Mouse (Mus musculus) left cerebral cortex, postnatal 25 days (tissue): ENCODE data around the gene Prg3. TPM values are rescaled to one million over a fixed set of nuclear protein-coding genes. Genes with fewer than 3 reads are reported as not detected.

Source experiments
- DNase-seq, 2 experiments: peaks; one replicate each; pipeline ENCODE4 v3.0.0; 2022; ENCODE audit warnings: low spot score in 2 of 2, mixed read lengths in 1 of 2
- intact Hi-C: fragments of 180-260 bp; cut with DNase I; formaldehyde crosslinking; loops from one replicate; pipeline ENCODE4 v1.15.1; 2025
- total RNA-seq, 2 experiments: library from RNA; stranded (reverse); gene quantifications; 2 replicates each; pipeline ENCODE4 v1.2.3; 2021

The Prg3 gene
- total RNA-seq = not detected

DNA sequence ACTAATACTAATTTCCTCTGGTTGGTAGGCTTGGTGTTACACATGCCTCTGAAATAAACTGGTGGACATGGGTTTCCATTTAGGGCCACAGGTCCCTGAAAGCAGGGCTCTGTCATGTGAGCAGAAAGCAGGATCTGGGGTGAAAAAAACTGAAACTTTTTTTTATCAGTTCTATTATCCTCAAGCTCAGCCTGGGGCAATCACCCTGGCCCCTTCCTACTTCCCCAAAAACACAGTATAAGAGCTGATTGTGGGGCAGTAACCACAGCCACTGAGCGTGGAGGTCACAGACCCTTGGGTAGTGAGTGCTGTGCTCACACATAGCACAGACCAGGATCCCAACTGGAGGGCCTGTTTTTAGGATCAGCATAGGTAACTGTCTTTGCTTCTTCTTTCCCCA, at the start of gene Prg3:
Prg3 (plus strand) TSS at position 286 of the 400 bp plus-strand sequence.
- intact Hi-C loops = no loop called here
- no peak for DNase-seq

DNA sequence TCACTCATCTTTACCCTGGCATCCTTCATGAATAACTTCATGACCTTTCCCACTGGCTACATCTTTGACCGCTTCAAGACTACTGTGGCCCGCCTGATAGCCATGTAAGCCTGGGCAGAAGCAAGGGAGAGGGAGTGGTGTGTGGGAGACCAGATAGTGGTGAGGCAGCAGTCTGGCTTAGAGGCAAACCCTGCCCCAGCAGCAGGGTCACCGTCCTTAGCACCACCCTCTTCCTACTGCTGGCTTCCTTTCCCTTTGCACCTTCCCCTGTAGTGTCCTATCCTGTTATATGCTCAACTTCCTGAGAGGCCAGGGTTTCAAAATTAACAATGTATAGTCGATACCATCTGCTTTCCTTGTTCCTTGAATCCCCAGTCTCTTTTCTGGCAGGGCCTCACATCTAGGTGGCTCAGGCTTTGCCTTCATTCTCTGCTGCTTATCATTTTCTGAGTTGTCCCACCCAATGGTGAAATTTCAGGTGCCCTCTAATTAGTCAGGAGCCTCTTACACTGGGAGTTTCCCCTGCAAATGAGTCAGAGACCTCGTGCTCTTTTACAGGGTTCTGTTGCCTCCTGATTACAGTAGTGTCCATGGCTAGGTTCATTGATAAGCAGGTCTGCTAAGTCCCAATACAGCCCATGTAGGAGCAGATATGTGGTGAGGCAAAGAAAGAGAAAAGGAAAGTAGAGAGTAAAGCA, 49.6 kb upstream of the Prg3 start:
- DNase-seq = no peak
- intact Hi-C loops = no loop called here

DNA sequence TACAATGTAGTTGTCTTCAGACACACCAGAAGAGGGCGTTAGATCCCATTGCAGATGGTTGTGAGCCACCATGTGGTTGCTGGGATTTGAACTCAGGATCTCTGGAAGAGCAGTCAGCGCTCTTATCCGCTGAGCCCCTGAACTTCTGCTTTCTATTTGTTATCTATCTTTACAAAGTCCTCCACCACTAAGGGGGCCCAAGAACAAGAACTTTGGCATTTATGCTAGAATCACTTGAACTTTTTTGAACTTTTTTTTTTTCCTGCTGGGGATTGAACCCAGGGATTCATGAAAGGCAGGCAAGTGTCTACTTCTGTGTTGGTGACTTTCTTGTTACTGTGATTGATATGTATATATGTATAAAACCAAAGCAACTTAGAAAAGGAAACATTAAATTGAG, 48.7 kb upstream of the Prg3 start:
- intact Hi-C loops = no loop called here
- DNase-seq = no peak

DNA sequence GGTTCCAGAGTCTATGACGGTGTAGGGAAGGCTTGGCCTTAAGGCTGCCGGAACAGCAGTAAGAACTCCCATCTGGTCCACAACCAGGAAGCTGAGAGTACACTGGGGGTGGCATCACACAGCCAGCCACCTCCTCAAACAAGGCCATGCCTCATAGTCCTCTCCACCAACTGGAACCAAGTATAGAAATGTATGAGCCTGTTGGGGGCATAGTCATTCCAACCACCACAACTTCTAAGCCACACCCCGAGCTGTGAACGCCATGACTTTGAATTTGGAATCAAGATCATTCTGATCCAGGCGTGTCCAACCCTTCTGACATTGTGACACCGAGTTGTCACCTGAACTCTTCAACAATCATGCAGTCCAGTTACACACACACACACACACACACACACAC, 48.3 kb upstream of the Prg3 start:
- intact Hi-C loops = no loop called here
- DNase-seq = no peak

DNA sequence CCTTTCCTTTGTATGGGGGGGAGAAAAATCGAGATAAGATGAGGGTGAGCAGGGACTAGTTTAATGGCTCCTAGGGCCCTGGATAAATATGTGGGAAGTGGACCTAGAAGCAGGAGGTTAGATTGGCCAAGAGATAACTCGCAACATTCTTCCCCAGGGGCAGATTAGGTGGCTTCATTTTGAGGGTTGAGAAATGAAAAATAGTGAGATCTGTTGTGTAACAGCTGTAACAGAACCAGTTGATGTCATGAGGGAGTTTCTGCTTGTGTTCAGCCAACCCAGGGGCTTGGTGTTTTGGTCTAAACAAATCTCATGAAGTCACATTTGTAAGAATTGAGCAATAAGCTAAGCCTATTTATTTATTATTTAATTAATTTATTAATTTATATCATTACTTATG, 46.7 kb upstream of the Prg3 start:
- DNase-seq = no peak
- intact Hi-C loops = no loop called here

DNA sequence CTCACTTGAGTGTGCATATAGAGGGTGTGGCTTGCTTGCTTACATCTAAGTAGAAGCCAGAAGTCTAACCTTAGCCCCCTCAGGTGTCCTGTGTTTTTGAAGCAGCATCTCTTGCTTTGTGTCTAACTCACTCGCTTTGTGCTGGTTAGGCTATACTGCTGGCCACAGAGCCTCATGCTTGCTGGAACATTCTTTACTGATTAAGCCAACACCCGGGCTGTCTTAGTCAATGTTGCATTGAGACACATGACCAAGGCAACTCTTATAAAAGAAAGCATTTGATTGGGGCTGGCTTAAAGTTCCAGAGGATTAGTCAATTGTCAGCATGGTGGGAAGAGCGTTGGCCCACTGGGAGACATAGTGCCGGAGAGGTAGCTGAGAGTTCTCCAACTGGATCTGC, 46.2 kb upstream of the Prg3 start:
- no peak for DNase-seq
- intact Hi-C loops = no loop called here

DNA sequence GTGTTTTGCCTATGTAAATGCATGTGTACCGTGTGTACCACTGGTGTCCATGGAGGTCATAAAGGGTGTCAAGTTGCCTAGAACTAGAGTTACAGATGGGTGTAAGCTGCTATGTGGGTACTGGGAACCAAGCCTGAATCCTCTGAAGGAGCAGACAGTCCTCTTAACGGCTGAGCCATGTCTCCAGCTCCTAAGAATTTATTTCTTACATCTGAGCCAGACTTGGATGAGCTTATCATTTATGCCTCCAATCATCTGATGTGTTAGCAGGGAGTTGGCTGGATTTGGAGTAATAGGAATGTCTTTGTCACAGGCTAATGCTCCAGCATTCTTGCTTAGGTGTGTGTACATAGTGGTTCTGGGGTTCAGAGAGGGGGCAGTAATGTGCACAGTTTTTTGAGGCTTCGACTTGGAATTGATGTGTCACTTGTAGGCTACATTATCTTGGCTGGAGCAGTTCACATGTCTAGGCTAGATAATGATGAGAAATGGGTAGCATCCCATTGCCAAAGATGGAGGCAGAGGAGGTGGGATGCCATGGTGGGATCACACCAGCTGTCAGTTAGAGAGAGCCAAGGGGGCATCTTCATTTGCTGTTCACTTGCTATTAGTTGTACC, 40.8 kb upstream of the Prg3 start:
- DNase-seq = peak in 1 of 2 experiments; percentile 3
- intact Hi-C loops = no loop called here

DNA sequence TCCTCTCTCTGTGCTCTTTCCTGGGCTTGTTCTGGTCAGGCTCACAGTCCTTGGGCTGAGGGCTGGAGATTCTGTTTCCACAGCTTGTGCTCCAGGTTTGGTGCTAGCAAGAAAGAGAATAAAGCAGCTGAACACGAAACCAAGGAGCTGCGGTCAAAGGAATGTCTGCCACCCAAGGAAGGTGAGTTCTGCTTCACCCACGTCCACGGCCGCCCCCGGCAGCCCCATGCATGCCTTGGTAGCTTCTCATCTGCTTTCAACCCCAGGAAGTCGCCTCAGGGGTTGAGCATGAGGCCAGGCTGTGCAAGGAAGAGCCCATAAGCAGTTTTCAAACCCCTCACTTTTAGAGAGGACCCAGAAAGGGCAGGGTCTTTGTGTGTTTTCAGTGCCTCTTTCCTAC, 39.8 kb upstream of the Prg3 start:
- intact Hi-C loops = no loop called here
- DNase-seq = no peak

DNA sequence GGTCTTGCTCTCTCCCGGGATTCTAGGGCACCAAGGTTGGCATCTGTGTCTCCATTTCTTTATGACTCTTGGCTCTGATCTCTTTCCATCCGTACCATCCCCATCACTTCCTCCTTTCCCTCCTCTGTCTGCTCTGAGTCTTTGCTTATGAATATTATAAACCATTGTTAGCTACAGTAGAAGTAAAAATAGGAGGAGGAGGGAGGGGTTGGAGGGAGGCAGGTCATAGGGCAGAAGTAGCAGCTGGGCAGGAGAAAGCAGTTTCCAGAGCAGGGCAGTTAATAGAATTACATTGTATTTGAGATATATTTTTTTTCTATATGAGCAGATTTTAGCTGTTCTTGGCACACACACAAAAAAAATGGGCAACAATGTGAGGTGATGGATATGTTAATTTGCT, 39.3 kb upstream of the Prg3 start:
- peak in 1 of 2 experiments; percentile 21 for DNase-seq
- intact Hi-C loops = no loop called here

DNA sequence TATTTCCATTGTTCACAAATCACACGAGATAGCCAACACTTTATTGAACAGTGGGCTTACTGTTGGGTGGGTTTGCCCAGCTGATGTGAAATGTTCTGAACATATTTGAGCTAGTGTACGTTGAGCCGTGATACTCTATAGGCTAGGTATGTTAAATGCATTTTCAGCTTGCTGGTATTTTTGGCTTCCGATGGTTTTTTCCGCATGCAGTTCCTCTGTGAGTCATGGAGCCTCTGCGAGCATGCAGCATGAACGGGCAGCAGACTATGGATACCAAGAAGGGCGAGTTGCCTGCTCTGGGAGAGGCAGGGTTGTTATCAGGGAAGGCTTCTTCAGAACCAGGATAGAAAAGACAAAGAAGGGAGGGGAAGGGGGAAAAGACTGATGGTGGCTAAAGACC, 37.0 kb upstream of the Prg3 start:
- peak in 1 of 2 experiments; percentile 56 for DNase-seq
- intact Hi-C loops = no loop called here

DNA sequence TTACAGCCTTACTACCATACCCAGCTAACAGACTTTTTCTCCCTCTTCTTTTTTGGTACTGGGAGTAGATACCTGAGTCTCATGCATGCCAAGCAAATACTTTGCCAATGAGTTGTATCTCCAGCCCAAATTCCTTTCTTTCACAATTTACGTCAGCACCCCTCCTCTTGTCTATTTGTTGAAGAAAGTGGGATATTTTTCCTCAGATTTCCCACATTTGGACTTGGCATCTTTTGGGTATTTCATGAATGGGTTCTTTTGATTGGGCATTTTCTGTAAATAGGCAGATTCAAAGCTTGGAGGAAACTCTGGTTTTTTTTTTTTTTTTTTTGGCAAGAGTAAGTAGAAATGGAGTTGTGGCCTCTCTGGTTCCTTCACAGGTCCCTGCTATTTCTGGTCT, 35.8 kb upstream of the Prg3 start:
- intact Hi-C loops = no loop called here
- no peak for DNase-seq

DNA sequence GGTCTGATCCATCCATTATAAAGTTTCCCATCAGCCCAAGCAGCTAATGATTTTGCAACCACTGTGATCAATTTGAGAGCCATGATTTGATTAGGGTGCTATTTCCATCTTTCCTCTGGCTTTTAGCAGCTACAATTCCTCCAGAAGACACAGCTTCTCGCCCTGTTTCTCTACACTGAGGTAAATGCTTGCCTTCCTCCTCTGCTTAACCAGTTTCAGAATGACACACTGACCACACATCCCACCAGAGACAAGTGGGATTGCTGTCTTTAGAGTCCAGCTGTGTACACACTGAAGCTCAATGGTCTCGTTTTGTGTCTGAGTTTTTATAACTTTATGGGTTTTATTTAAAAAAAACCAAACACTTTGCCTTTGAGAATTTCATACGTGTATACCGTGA, 35.3 kb upstream of the Prg3 start:
- intact Hi-C loops = no loop called here

DNA sequence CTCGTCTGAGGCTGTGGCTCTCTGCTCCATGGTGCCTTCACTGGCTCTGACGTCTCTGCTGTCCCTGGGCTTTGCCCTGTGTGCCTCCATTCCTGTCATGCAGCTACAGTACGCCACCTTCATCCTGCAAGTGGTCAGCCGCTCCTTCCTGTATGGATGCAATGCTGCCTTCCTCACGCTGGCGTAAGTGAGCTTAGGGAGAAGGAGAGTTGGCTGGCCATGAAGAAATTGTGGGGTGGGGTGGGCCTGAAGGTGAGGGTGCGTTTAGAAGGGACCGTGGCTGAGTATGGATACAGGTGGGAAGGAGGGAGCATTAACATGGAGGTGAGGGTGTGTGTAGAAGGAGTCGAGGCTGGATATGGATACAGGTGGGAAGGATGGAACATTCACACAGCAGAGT, 32.6 kb upstream of the Prg3 start:
- no peak for DNase-seq
- intact Hi-C loops = no loop called here

More for the DNA sequence above, 35.3 kb upstream of the Prg3 start:
- no peak for DNase-seq

DNA sequence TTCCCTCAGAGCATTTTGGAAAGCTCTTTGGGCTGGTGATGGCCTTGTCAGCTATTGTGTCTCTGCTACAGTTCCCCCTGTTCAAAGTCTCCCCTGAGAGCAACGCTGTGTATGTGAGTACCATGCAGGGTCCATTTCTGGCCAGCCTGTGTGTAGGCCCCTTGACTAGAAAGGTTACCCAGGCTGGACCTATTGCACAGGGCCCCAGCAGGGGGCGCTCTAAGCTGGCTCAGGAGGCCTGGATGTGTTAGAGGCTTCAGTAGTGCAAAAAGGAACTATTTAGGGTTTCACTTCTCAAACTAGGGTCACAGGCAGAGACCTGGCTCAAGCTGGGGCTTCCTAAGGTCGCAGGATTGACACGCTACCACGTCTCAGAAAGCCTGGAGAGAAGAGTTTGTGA, 31.7 kb upstream of the Prg3 start:
- peak; percentile 44 to 46 for DNase-seq
- intact Hi-C loops = loop anchor here (2.0 kb wide), 1 partner anchor 57 kb away; no protein-coding TSS in a partner anchor

DNA sequence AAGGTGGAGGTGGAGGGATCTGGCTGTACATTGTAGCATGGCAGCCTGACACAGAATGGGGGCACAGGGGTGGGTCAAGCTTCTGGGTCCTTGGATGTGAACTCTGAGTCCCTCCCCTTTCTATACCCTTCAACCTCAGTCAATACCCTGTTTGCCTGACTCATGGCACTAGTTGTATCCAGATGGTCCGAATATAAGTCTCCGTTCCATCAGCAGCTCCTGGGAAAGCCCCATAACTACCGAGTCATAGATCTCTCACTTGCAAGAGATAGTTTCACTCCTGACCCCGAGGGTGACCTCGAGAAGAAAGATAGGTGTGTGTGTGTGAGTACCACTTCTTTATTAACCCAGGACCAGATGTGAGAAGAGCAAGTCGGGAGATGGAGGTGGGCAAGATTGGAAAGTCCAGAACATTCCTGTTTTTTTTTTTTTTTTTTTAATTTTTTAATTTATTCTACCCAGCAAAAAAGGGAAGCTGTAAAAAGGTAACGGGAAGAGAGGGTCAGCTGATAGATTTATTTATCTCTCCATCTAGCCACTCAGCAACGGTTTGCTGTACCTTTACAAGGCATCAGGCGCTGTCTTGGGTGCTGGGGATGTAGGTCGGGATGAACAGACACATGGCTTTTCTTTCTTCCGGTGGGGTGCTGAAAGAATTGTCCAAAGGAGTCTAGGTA, 29.3 kb upstream of the Prg3 start:
- DNase-seq = no peak
- intact Hi-C loops = no loop called here

DNA sequence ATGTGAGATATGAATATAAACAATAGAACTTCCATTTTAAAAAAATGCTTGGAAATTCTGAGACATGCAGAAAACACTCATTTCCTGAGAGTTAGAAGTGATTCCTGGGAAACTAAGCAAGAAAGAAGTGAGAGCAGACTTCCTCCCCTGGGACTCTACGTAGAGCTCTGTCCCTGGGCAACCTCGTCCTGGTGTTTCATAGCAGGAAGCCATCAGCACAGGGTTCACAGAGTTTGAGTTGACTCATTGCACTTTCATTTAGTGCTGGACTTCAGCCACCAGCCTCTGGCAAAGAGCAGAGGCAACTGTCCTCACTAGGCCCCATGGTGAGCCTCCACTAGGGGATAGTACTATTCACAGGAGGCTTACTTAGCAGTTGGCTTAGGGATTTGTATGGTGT, 26.7 kb upstream of the Prg3 start:
- intact Hi-C loops = no loop called here
- no peak for DNase-seq

DNA sequence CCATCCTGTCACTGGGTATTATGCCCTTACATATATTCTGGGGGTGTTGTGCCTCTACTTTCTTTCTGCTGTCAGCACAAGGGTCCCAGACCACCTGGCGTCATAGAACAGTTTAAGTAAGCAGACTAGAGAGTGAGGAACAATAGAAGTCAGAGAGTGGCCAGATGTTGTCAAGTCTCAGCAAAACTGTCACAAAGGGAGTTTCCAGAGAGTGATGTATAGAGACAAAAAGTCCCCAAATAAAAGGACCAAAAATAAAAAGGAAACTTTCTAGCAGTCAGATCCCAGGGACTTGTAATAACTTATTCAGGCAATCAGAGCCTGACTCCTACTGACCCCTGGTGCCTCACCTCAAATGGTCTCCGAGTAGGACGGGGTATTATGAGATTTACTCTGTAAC, 26.1 kb upstream of the Prg3 start:
- intact Hi-C loops = no loop called here
- no peak for DNase-seq

DNA sequence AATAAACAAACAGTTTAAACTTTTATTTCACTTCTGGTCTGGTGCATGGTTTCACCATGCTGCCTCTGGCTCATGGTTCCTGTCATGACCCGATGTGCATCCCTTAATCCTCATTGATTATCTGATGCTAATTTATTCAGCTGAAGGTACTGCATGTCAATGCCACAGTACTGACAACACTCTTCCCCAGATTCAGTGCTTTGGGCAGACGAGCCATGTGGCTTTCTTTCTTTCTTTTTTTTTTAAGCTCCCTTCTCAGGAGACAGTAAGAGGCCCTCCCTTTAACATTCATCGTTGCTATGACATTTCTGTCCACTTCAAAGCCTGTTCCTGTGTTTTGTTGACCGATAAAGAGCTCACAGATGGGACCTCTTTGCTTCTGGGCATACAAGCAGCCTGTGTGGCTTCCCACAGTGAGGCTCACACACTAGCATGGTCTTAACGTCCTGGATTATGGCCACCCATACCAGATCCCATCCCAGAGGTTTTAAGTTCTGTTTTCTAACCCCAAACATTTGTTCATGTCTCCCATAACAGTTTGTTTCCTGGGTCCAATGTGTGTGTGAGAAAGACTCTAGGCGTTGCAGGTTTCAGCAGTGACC, 25.0 kb upstream of the Prg3 start:
- intact Hi-C loops = no loop called here
- no peak for DNase-seq

DNA sequence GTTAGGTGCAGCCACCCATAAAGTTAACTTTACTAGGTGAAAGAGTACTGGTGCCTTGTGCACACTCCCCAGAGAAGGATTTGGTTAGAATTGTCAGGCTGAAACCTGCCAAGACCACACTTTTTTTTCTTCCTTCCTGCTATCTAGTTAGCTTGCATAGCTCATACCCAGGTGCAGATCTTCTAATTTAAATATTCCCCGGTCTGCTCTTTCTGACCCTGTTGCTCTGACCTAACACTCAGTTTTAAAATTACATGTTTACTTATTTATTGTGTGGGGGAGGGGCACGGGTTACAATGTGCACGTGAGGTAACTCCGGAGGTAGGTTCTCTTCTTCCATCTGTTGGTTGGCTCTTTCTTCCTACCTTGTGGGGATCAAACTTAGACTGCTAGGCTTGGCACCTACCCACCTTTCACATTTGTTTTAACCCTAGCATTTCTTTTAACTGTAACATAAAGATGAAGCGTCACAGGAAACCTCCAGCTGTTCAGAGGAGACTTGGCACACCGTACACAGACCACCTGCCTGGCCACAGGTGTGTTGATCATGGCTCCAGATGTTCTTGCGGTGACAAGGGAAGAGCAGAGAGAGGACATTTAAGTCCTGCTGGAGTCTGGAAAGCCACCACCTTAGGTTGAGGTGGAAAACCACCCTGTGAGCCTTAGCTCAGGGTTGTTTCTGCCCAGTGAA, 23.8 kb upstream of the Prg3 start:
- intact Hi-C loops = no loop called here
- no peak for DNase-seq

DNA sequence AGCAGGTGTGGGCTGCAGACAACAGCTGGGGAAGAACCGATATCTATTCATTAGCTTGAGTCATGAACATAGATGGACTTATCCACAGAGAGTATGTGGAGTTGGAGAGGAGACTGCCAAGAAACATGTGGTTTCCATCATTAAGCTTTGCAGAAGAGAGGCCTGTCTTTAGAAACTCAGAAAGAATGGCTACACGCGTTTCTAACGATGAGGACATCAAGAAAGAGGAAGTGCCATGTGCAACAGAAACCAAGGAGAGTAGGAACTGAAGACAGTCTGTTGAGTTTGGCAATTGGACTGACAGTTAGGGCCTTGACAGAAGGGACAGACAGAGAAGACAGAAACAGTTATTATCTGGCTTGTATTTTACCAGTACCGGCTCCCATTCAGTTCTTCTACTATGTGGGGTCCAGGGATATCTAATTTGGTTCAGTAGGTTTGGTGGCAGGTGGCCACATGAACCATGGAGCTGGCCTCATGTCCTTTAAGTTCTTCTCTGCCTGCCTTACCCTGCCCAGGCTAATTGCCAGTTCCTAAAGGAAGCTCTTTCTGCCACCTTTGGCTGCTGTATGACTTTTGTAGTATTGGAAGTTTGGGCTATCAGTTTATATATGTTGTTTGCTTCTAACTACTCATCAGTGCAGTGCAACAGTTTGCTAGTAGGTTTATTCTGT, 20.6 kb upstream of the Prg3 start:
- no peak for DNase-seq
- intact Hi-C loops = no loop called here
